Mouse (Mus musculus): Measurements from ENCODE around the gene Sppl2b. TPM values are rescaled to one million over a fixed set of nuclear protein-coding genes. Genes with fewer than 3 reads are reported as not detected.

The Sppl2b gene
- polyA plus RNA-seq, 1 experiment: 15.0 TPM

DNA sequence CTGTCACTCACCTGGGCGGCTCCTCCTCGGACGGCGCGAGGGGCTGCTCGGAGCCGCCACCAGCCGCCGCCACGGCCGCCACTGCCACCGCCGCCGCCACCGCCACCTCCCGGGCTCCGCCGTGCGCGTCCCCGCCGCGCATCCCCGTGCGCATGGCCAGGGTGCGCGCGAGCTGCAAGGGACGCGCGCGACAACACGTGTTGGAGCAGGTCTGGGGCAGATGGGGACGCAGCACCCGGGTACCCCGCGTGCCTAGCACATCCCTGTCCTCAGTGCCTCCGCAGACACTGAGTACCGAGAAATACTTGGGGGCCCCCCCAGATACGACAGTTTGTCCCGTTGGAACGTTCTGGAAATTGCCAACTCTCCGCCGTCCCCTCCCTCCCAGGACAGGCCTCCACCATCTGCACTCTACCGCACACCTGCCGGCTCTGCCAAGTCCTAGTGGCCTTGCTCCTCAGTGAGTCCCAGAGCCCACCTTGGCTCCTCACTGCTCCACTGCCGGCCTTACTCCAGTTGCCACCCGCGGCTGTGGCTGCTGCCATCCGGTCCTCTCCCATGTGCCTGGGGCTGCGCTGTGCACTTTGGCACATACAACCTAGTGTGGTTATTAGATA lies 11.0 kb upstream of the Sppl2b start, which contains the start of gene Lingo3:
TSS of gene Lingo3 (minus strand) at position 109 of the 617 bp plus-strand sequence.
- H3K4me3 ChIP-seq (ENCODE audit: insufficient read depth, low read length): peak within 1 kb of the TSS; percentile 42
- no peak for TF ChIP-seq CTCF (IDR thresholded peaks at IDR 0.05; ENCODE audit: low read depth, low read length)
- TF ChIP-seq POLR2A (IDR thresholded peaks at IDR 0.05; ENCODE audit: borderline replicate concordance, low read depth, low read length): no peak
- H3K27ac ChIP-seq (ENCODE audit: insufficient read depth, low read depth, low read length): no peak within 1 kb of the TSS
- peaks cover 18% of the 10 kb centered on the region for H3K4me1 ChIP-seq (ENCODE audit: control insufficient read depth, insufficient read depth, low read length)

GRCm38 (mm10) chr10:80845055-80845693 lies 9.9 kb upstream of the Sppl2b start:
- Histone ChIP-seq H3K27ac (ENCODE audit: insufficient read depth, low read depth, low read length) (no peak overlapping the region), H3K4me3 (ENCODE audit: insufficient read depth, low read length) (no peak overlapping the region), H3K4me1 (ENCODE audit: control insufficient read depth, insufficient read depth, low read length) (peaks cover 12% of the 10 kb centered on the region)
- no peak for TF ChIP-seq POLR2A (IDR thresholded peaks at IDR 0.05; ENCODE audit: borderline replicate concordance, low read depth, low read length)
- no peak for TF ChIP-seq CTCF (IDR thresholded peaks at IDR 0.05; ENCODE audit: low read depth, low read length)

GRCm38 (mm10) chr10:80845732-80846131 lies 9.3 kb upstream of the Sppl2b start:
- TF ChIP-seq CTCF (IDR thresholded peaks at IDR 0.05; ENCODE audit: low read depth, low read length) (no peak), POLR2A (IDR thresholded peaks at IDR 0.05; ENCODE audit: borderline replicate concordance, low read depth, low read length) (no peak)
- Histone ChIP-seq H3K4me3 (ENCODE audit: insufficient read depth, low read length) (no peak overlapping the region), H3K4me1 (ENCODE audit: control insufficient read depth, insufficient read depth, low read length) (peaks cover 12% of the 10 kb centered on the region), H3K27ac (ENCODE audit: insufficient read depth, low read depth, low read length) (no peak overlapping the region)

DNA sequence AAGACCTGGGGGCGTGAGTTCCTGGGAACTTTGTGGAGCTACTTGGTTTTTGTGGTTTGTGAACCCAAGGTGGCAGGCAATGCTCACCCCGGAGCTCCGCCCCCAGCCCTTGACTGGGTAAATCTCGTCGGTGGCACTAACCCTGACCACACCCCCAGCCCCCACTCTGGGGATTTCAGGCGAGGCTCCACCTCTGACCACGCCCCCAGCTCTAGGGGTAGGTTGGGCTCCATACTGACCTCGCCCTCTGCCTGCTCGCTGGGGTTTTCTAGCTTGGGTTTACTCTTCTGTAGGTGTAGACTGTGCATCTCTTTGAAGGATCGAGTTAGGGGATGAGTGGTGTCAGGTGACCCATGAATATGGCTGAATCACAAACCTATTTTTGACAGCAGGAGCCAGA lies 6.5 kb upstream of the Sppl2b start:
- TF ChIP-seq CTCF (IDR thresholded peaks at IDR 0.05; ENCODE audit: low read depth, low read length): no peak
- TF ChIP-seq POLR2A (IDR thresholded peaks at IDR 0.05; ENCODE audit: borderline replicate concordance, low read depth, low read length): no peak
- no peak overlapping the region for H3K4me3 ChIP-seq (ENCODE audit: insufficient read depth, low read length)

DNA sequence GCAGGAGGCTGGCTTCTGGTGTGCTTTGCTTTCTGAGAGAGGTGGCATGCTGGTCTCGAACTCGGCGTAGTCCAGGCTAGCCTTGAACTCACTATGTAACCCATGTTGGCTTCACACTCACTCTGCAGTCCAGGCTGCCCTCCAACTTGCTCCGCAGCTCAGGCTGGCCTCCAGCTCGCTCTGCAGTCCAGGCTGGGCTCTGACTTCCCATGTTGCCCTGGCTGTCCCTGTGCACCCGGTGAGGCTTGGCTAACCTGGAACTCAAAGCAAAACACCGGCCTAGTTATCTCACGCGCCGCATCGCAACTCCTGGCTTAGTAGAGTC lies 636 bp downstream of the Sppl2b start:
- H3K4me1 ChIP-seq (ENCODE audit: control insufficient read depth, insufficient read depth, low read length): peaks cover 11% of the 10 kb centered on the region
- TF ChIP-seq CTCF (IDR thresholded peaks at IDR 0.05; ENCODE audit: low read depth, low read length) (no peak), POLR2A (IDR thresholded peaks at IDR 0.05; ENCODE audit: borderline replicate concordance, low read depth, low read length) (no peak)
- H3K27ac ChIP-seq (ENCODE audit: insufficient read depth, low read depth, low read length): peak overlapping the region; percentile 5; the same call in 1 of the 2 replicates
- peak overlapping the region; percentile 81 for H3K4me3 ChIP-seq (ENCODE audit: insufficient read depth, low read length)

More for the DNA sequence above, 6.5 kb upstream of the Sppl2b start:
- no peak overlapping the region for H3K27ac ChIP-seq (ENCODE audit: insufficient read depth, low read depth, low read length)
- H3K4me1 ChIP-seq (ENCODE audit: control insufficient read depth, insufficient read depth, low read length): peaks cover 12% of the 10 kb centered on the region

DNA sequence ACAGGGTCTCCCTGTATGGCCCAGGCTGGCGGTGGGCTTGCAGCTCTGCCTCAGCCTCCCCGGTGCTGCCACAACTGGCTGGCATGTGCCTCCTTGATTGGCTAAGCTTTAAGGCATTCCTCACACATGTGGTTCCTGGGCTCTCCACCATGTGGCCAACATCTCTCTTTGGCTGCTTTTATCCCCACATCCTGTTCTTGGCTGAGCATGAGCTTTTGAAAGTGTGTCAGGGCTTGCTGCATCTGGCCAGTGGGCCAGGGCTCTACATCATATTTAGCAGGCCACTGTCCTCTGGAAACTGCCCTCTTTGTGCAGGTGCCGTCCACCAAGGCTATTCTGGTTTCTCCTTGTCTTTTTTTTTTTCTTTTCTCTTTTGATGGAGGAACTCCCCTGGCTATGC lies 1.2 kb downstream of the Sppl2b start:
- Histone ChIP-seq H3K4me3 (ENCODE audit: insufficient read depth, low read length) (peak overlapping the region; percentile 81), H3K27ac (ENCODE audit: insufficient read depth, low read depth, low read length) (peak overlapping the region; percentile 3; the same call in 1 of the 2 replicates), H3K4me1 (ENCODE audit: control insufficient read depth, insufficient read depth, low read length) (peaks cover 11% of the 10 kb centered on the region)
- TF ChIP-seq CTCF (IDR thresholded peaks at IDR 0.05; ENCODE audit: low read depth, low read length): no peak
- no peak for TF ChIP-seq POLR2A (IDR thresholded peaks at IDR 0.05; ENCODE audit: borderline replicate concordance, low read depth, low read length)

DNA sequence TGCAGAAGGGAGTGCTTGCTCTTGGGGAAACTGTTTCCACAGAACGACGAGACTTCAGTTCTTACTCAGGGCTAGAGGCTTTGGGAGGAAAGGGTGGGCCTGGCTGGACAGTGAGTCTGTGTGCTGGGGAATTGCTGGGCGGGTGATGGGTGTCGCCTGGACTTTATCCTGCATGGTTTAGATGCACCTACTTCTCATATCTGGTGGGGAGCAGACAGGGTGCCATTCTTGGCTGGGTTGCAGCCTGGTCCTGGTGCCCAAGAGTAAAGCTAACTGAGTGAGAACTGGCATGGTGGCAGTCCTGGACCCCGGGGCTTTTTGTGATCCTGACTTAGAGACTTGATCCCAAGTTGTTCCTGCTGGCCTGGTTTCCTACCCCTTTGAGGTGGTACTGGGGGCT lies 1.8 kb downstream of the Sppl2b start:
- Histone ChIP-seq H3K4me3 (ENCODE audit: insufficient read depth, low read length) (peak overlapping the region; percentile 81; the same call in 1 of the 2 replicates), H3K27ac (ENCODE audit: insufficient read depth, low read depth, low read length) (no peak overlapping the region), H3K4me1 (ENCODE audit: control insufficient read depth, insufficient read depth, low read length) (peaks cover 11% of the 10 kb centered on the region)
- TF ChIP-seq CTCF (IDR thresholded peaks at IDR 0.05; ENCODE audit: low read depth, low read length) (no peak), POLR2A (IDR thresholded peaks at IDR 0.05; ENCODE audit: borderline replicate concordance, low read depth, low read length) (no peak)

DNA sequence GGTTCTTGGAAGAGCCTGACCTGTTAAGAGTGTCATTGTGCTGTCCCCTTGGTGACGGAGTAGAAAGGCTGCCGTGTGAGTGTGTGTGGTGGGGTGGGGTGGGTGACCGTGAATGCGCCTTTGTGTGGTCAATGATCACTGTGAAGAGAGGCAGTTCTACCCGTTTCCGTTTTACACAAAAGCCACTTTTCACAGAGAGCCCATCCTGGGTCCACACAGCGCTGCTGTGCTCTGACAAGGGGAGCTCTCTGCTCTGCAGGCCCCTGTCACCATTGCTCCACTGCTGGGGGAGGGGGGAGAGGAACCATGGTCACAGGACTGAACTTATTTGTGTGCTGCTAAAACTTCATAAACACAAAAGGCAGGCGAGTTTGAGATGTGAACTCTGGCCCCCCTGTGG lies 2.3 kb downstream of the Sppl2b start:
- no peak overlapping the region for H3K27ac ChIP-seq (ENCODE audit: insufficient read depth, low read depth, low read length)
- peaks cover 11% of the 10 kb centered on the region for H3K4me1 ChIP-seq (ENCODE audit: control insufficient read depth, insufficient read depth, low read length)
- TF ChIP-seq POLR2A (IDR thresholded peaks at IDR 0.05; ENCODE audit: borderline replicate concordance, low read depth, low read length): no peak
- no peak for TF ChIP-seq CTCF (IDR thresholded peaks at IDR 0.05; ENCODE audit: low read depth, low read length)
- no peak overlapping the region for H3K4me3 ChIP-seq (ENCODE audit: insufficient read depth, low read length)

DNA sequence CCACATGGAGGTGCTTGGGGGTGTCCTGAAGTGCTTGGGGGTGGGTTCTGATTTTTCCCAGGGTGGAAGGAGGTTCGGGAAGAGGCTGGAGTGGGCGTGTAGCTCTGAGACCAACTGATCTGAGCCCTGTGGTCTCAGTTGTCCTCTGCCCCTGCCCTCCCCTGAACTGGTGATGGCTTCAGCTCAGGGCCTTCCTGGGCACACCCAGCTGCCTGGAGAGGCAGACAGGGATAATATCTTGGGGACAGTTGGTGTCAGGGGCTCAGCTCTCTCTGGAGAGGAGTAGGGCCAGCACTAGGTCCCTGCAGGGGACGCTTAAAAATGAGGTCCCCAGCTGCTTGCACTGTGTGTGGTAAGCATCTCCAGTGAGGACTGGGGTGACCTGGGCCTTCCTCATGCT lies 2.8 kb downstream of the Sppl2b start:
- TF ChIP-seq CTCF (IDR thresholded peaks at IDR 0.05; ENCODE audit: low read depth, low read length) (no peak), POLR2A (IDR thresholded peaks at IDR 0.05; ENCODE audit: borderline replicate concordance, low read depth, low read length) (no peak)
- no peak overlapping the region for H3K27ac ChIP-seq (ENCODE audit: insufficient read depth, low read depth, low read length)
- no peak overlapping the region for H3K4me3 ChIP-seq (ENCODE audit: insufficient read depth, low read length)
- peaks cover 11% of the 10 kb centered on the region for H3K4me1 ChIP-seq (ENCODE audit: control insufficient read depth, insufficient read depth, low read length)

GRCm38 (mm10) chr10:80858350-80858935 lies 3.4 kb downstream of the Sppl2b start:
- Histone ChIP-seq H3K27ac (ENCODE audit: insufficient read depth, low read depth, low read length) (no peak overlapping the region), H3K4me1 (ENCODE audit: control insufficient read depth, insufficient read depth, low read length) (peaks cover 11% of the 10 kb centered on the region), H3K4me3 (ENCODE audit: insufficient read depth, low read length) (no peak overlapping the region)
- TF ChIP-seq POLR2A (IDR thresholded peaks at IDR 0.05; ENCODE audit: borderline replicate concordance, low read depth, low read length): no peak
- no peak for TF ChIP-seq CTCF (IDR thresholded peaks at IDR 0.05; ENCODE audit: low read depth, low read length)
